8 mouse cellular contexts compared by ENCODE assay signal in the genomic region with DNA sequence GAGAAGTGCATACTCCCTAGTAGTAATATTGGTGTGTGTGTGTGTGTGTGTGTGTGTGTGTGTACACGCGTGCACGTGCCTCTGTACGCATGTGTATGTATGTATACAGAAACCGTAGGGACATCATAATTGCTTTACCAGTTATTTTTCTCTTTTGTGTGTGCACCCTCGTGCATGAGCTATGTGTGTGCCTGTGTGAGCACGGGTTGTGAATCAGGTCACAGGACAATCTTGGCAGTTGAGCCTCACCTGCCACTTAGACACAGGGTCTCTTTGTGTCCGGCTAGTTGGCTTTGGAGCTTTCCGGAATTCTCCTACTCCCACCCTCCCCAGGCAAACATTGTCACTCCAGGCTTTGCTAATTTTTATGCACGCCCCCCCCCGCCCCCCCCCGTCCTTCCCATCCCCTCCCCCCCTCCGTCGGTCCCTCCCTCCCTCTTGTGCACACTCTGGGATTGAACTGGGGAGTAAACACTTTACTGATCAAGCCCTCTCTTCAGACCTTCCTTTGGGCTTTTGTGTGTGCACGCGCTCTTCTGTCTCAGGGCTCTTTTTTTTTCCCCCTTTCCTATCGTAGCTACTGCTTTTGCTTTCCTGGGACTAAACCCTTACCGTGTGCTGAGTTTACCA. TPM values are rescaled to one million over a fixed set of nuclear protein-coding genes. Genes with fewer than 3 reads are reported as not detected.
DNase-seq lines count a peak whose midpoint lies in the region; ATAC-seq and TF ChIP-seq lines count a peak whose summit lies in the region.

A gene (minus strand): TSS at position 51 of the 630 bp plus-strand sequence.

- no peak for TF ChIP-seq RAD21 in CH12.LX (IDR thresholded peaks at IDR 0.05; ENCODE audit: low read depth, low read length)

- DNase-seq in frontal cortex, adult 2 months (ENCODE audit: extremely low spot score in 1 of 2, low spot score in 1 of 2), result no peak
- no peak for DNase-seq in CH12.LX (ENCODE audit: extremely low read depth)
- DNase-seq in left cerebral cortex, adult 9 months (ENCODE audit: low spot score in 2 of 2), result no peak
- no peak for DNase-seq in adrenal gland, adult 18-20 months (ENCODE audit: low spot score in 2 of 2)

- peak; percentile 33 for ATAC-seq in frontal cortex, adult (ENCODE audit: low TSS enrichment)
- no peak for ATAC-seq in embryonic facial prominence, embryonic 13.5 days (ENCODE audit: insufficient number of reproducible peaks, insufficient read depth, low FRiP score, low TSS enrichment, low read depth)
- ATAC-seq in intestine, embryonic 15.5 days, result peak; percentile 77

- TF ChIP-seq EP300 in CH12.LX (IDR thresholded peaks at IDR 0.05; ENCODE audit: low read length), result no peak

- H3K4me3 ChIP-seq in CH12.LX (replicated peaks in 1 of 3; ENCODE audit: low read depth in 2 of 3, low read length in 2 of 3, poor library complexity in 1 of 3) (peak within 1 kb of the TSS; percentile 48 to 60 (median 53)), myocyte (peak within 1 kb of the TSS; percentile 24)
- peak within 1 kb of the TSS; percentile 48 for H3K4me3 ChIP-seq in embryonic facial prominence, embryonic 13.5 days
- H3K4me3 ChIP-seq in intestine, embryonic 15.5 days (replicated peaks), result peak within 1 kb of the TSS; percentile 46

- in situ Hi-C loops in CH12.LX (cut with MboI; ENCODE audit: low pct_ligation_motif_present, low pct_unique_long_range_greater_than_20kb, low sequenced_read_pairs), result loop anchor here (10.0 kb wide), 1 partner anchor 1078 kb away; no protein-coding TSS in a partner anchor

- H3K9me3 ChIP-seq in CH12.LX (replicated peaks; ENCODE audit: low read length), result no peaks in the 10 kb centered on the region
- H3K9me3 ChIP-seq in embryonic facial prominence, embryonic 13.5 days, result no peaks in the 10 kb centered on the region
- no peaks in the 10 kb centered on the region for H3K9me3 ChIP-seq in intestine, embryonic 15.5 days

- H3K27ac ChIP-seq in CH12.LX (ENCODE audit: insufficient read depth, low read depth), result no peak within 1 kb of the TSS
- H3K27ac ChIP-seq in embryonic facial prominence, embryonic 13.5 days, result peak within 1 kb of the TSS; percentile 62
- H3K27ac ChIP-seq in intestine, embryonic 15.5 days, result no peak within 1 kb of the TSS; the same call in 1 of the 2 replicates

- H3K4me2 ChIP-seq in CH12.LX (ENCODE audit: insufficient read depth, low read depth, poor library complexity, severe bottlenecking) (peak within 1 kb of the TSS; percentile 91), myocyte (ENCODE audit: low read depth) (peak within 1 kb of the TSS; percentile 63)
- peak within 1 kb of the TSS; percentile 59 for H3K4me2 ChIP-seq in embryonic facial prominence, embryonic 13.5 days
- H3K4me2 ChIP-seq in intestine, embryonic 15.5 days (replicated peaks), result peak within 1 kb of the TSS; percentile 71

- dilution Hi-C loops in CH12.LX (cut with MboI; ENCODE audit: extremely low pct_ligation_motif_present, extremely low pct_unique_long_range_greater_than_20kb, low sequenced_read_pairs), result no loop called here

- H3K9ac ChIP-seq in CH12.LX (ENCODE audit: insufficient read depth, low read depth), result peak within 1 kb of the TSS; percentile 49; the same call in 1 of the 2 replicates
- peak within 1 kb of the TSS; percentile 68 for H3K9ac ChIP-seq in embryonic facial prominence, embryonic 13.5 days
- H3K9ac ChIP-seq in intestine, embryonic 15.5 days, result peak within 1 kb of the TSS; percentile 55

- 28% methylated on average over 18 of the region's 18 CpGs for WGBS in embryonic facial prominence, embryonic 13.5 days
- 26% methylated on average over 17 of the region's 18 CpGs for WGBS in intestine, embryonic 15.5 days

- no peak for TF ChIP-seq CTCF in CH12.LX (conservative IDR thresholded peaks at IDR 0.05 in 1 of 2, IDR thresholded peaks at IDR 0.05 in 1 of 2; ENCODE audit: low read depth in 2 of 2, low read length in 2 of 2)

- TF ChIP-seq POLR2A in CH12.LX (IDR thresholded peaks at IDR 0.05; ENCODE audit: low read depth, low read length), result no peak
- no peak for TF ChIP-seq POLR2A in myocyte (IDR thresholded peaks at IDR 0.05; ENCODE audit: insufficient read length, low read depth)

- no peaks in the 10 kb centered on the region for H3K27me3 ChIP-seq in CH12.LX (replicated peaks)
- H3K27me3 ChIP-seq in embryonic facial prominence, embryonic 13.5 days, result no peaks in the 10 kb centered on the region
- no peaks in the 10 kb centered on the region for H3K27me3 ChIP-seq in intestine, embryonic 15.5 days (replicated peaks)
- H3K27me3 ChIP-seq in myocyte (ENCODE audit: control insufficient read depth, insufficient read depth, insufficient read length), result no peaks in the 10 kb centered on the region

- H3K36me3 ChIP-seq in CH12.LX (replicated peaks in 1 of 2; ENCODE audit: control insufficient read depth in 1 of 2, insufficient read depth in 1 of 2, low read length in 1 of 2), result no peaks in the 10 kb centered on the region
- no peaks in the 10 kb centered on the region for H3K36me3 ChIP-seq in embryonic facial prominence, embryonic 13.5 days
- no peaks in the 10 kb centered on the region for H3K36me3 ChIP-seq in intestine, embryonic 15.5 days
- no peaks in the 10 kb centered on the region for H3K36me3 ChIP-seq in myocyte (ENCODE audit: control insufficient read depth, insufficient read depth)

- no peak within 1 kb of the TSS for H3ac ChIP-seq in myocyte (ENCODE audit: control insufficient read depth, insufficient read length)

- H3K79me2 ChIP-seq in CH12.LX (replicated peaks; ENCODE audit: control insufficient read depth, extremely low read depth, insufficient read depth, poor library complexity, severe bottlenecking) (no peaks in the 10 kb centered on the region), myocyte (ENCODE audit: control insufficient read depth, insufficient read depth) (no peaks in the 10 kb centered on the region)

- peaks cover 3% of the 10 kb centered on the region in 2 experiments; a peak in 3 of 4 replicates for H3K4me1 ChIP-seq in CH12.LX (ENCODE audit: control insufficient read depth in 1 of 2, insufficient read depth in 2 of 2)
- no peaks in the 10 kb centered on the region for H3K4me1 ChIP-seq in embryonic facial prominence, embryonic 13.5 days
- no peaks in the 10 kb centered on the region for H3K4me1 ChIP-seq in intestine, embryonic 15.5 days (replicated peaks)

TF ChIP-seq in CH12.LX, 34 proteins besides CTCF, POLR2A, EP300 and RAD21:
- TF ChIP-seq CHD2 (IDR thresholded peaks at IDR 0.05; ENCODE audit: low read length) (no peak), USF2 (conservative IDR thresholded peaks at IDR 0.05; ENCODE audit: low read depth, low read length) (no peak), ETS1 (conservative IDR thresholded peaks at IDR 0.05; ENCODE audit: low read depth, low read length) (no peak), SIN3A (IDR thresholded peaks at IDR 0.05; ENCODE audit: low read length) (no peak), E2F4 (IDR thresholded peaks at IDR 0.05; ENCODE audit: insufficient replicate concordance, low read depth, low read length) (no peak), CHD1 (IDR thresholded peaks at IDR 0.05; ENCODE audit: low read depth, low read length) (no peak), KAT2A (IDR thresholded peaks at IDR 0.05; ENCODE audit: insufficient replicate concordance, low read length) (no peak)

TF ChIP-seq in myocyte, 11 proteins besides CTCF, POLR2A, EP300 and RAD21:
- TF ChIP-seq USF1 (IDR thresholded peaks at IDR 0.05; ENCODE audit: low read depth) (no peak), MAX (IDR thresholded peaks at IDR 0.05; ENCODE audit: low read depth) (no peak), TCF3 (IDR thresholded peaks at IDR 0.05; ENCODE audit: insufficient read length, low read depth) (no peak), POLR2AphosphoS2 (IDR thresholded peaks at IDR 0.05; ENCODE audit: insufficient read length, low read depth) (no peak), MYOG (IDR thresholded peaks at IDR 0.05; ENCODE audit: control insufficient read depth in 1 of 3, insufficient read depth in 1 of 3, insufficient read length in 2 of 3, low read depth in 2 of 3) (no peak), SRF (IDR thresholded peaks at IDR 0.05; ENCODE audit: control insufficient read depth, insufficient read length, low read depth) (no peak), REST (IDR thresholded peaks at IDR 0.05; ENCODE audit: insufficient read depth, insufficient read length) (no peak), E2F4 (IDR thresholded peaks at IDR 0.05; ENCODE audit: insufficient read depth) (no peak), MYOD1 (IDR thresholded peaks at IDR 0.05; ENCODE audit: control insufficient read depth in 1 of 3, insufficient read length in 2 of 3, low read depth in 2 of 3) (no peak), CEBPB (IDR thresholded peaks at IDR 0.05; ENCODE audit: insufficient read depth, poor library complexity, severe bottlenecking) (no peak), TCF12 (IDR thresholded peaks at IDR 0.05; ENCODE audit: insufficient read depth, poor library complexity, severe bottlenecking) (no peak)

RNA-seq across cellular contexts. Expression of the gene that starts here (rescaled TPM):
- polyA plus RNA-seq in frontal cortex, adult 2 months (2012; rRNA removed), result not detected in 2 replicates
- total RNA-seq in CH12.LX (2012; rRNA removed) (not detected in 2 replicates), CH12.LX (2014; rRNA removed) (not detected in 2 replicates)
- polyA plus RNA-seq in CH12.LX (2012; ENCODE audit: insufficient read length, low read depth) (not detected in 2 replicates), myocyte (2012; fragmentation: generic; extraction: Trizol) (not detected)
- not detected in 2 replicates for polyA plus RNA-seq in embryonic facial prominence, embryonic 13.5 days (2015; fragmentation: Nextera tagmentation; extraction: Ambion mirVana)
- not detected in 2 replicates for polyA plus RNA-seq in intestine, embryonic 15.5 days (2015; fragmentation: Nextera tagmentation; extraction: Ambion mirVana)
- not detected for total RNA-seq in adrenal gland, adult 18-20 months (2021)

Comparison
In these comparisons a context has a peak if more than half of its experiments do, and no peak if none do; other contexts are left out.
1. Peak in ATAC-seq, H3K4me3 ChIP-seq, H3K9ac ChIP-seq and H3K4me2 ChIP-seq in intestine, embryonic 15.5 days; RNA of the gene not detected or under 1 TPM.